Mouse (Mus musculus) bone marrow, adult 2 months (tissue): ENCODE measurements at regions not wholly inside any gene's neighbourhood (a gene's known extent, or its start where the extent isn't known, plus 50 kb on each side); places are given as distances from the start of the nearest gene placed in this dataset.

Experiments used
- CTCF ChIP-seq: fragments of 200-500 bp; IDR thresholded peaks from 2 replicates; pipeline ENCODE4 v1.5.1; 2011; ENCODE audit warnings: low read length, control low read depth; ENCODE audit not compliant: control insufficient read depth, insufficient read depth
- POLR2A ChIP-seq: fragments of 200-500 bp; IDR thresholded peaks from 2 replicates; pipeline ENCODE4 v1.6.1; 2011; ENCODE audit warnings: low read depth, mild to moderate bottlenecking, control low read depth, low read length, borderline replicate concordance; ENCODE audit not compliant: control insufficient read depth

GRCm38 (mm10) chr17:14578721-14579120, 115.3 kb downstream of the Thbs2 start:
- TF ChIP-seq CTCF (no peak), POLR2A (no peak)
